Mouse (Mus musculus) liver, postnatal 0 days (tissue): ENCODE measurements around the gene Vwa2.

Experiments
- CTCF ChIP-seq: sonication (generic); IDR thresholded peaks from 2 replicates; pipeline ENCODE4 v1.5.1; 2016; ENCODE audit warnings: antibody characterized with exemption, low read depth
- EP300 ChIP-seq: IDR thresholded peaks from 2 replicates; pipeline ENCODE4 v1.6.1; 2016; ENCODE audit warnings: antibody characterized with exemption, low read depth, mild to moderate bottlenecking

DNA sequence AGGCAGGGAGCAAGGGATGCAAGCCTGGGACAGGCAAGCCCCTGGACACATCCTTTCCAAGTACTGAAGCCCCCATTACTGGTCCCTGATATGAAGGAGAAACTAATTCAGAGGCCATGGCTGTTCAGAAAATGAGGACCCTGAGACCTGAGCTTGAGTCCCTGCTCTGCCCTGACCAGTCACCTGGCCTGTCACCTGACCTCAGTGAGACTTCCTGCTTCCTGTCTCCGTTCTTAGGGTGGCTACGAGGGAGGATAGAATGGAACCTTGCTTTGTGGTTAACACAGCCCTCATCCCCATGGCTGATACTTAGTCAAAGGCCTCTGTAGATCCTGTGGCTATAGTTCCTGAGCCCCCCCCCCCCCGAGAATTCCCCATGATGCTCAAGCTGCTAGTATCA is 30.0 kb downstream of the Vwa2 start:
- TF ChIP-seq CTCF (no peak), EP300 (no peak)
